ENCODE assay signal across 25 mouse cellular contexts in genomic region chr16:85422889-85423288, GRCm38 (mm10).
DNase-seq lines count a peak whose midpoint lies in the region; ATAC-seq and TF ChIP-seq lines count a peak whose summit lies in the region.
"Had no signal": no experiment of that assay in that cellular context is flagged by ENCODE, and none has a peak within 500 bp of the region (broad histone marks: within the 10 kb centered on the region; RNA-seq: fewer than 3 reads in every experiment).

No protein-coding gene starts in this region.

- 0 out of 2 replicates have a peak, but pooled peaks have one; percentile 23 for ATAC-seq in liver, postnatal 0 days
- ATAC-seq: forebrain, embryonic 16.5 days; hindbrain, postnatal 0 days; inflammation-experienced regulatory T-cells, adult 6 months; intestine, embryonic 16.5 days had no signal

- H3K4me2 ChIP-seq in liver, postnatal 0 days (ENCODE audit: low read depth, low read length): no peak overlapping the region
- peak overlapping the region; percentile 40 for H3K4me2 ChIP-seq in myocyte (ENCODE audit: low read depth)
- H3K4me2 ChIP-seq: forebrain, embryonic 12.5 days; heart, embryonic 13.5 days; hindbrain, embryonic 14.5 days had no signal

- H3K4me1 ChIP-seq in liver, postnatal 0 days (ENCODE audit: insufficient read depth): no peaks in the 10 kb centered on the region
- peaks cover 4% of the 10 kb centered on the region for H3K4me1 ChIP-seq in embryonic fibroblast, embryonic 13.5 days (ENCODE audit: control insufficient read depth, insufficient read depth, low read length)
- H3K4me1 ChIP-seq: forebrain, embryonic 12.5 days; heart, embryonic 13.5 days had no signal

- H3K9ac ChIP-seq in liver, postnatal 0 days (replicated peaks): no peak overlapping the region
- H3K9ac ChIP-seq: forebrain, embryonic 12.5 days; heart, embryonic 13.5 days; hindbrain, embryonic 14.5 days had no signal

- no peaks in the 10 kb centered on the region for H3K79me2 ChIP-seq in myocyte (ENCODE audit: control insufficient read depth, insufficient read depth)

- 78% methylated on average over 2 of the region's 2 CpGs for WGBS in liver, postnatal 0 days (ENCODE audit: insufficient replicate concordance)

- no peak for TF ChIP-seq CTCF in liver, postnatal 0 days (IDR thresholded peaks at IDR 0.05; ENCODE audit: low read depth)
- no peak for TF ChIP-seq CTCF in embryonic fibroblast, embryonic 13.5 days (IDR thresholded peaks at IDR 0.05; ENCODE audit: borderline replicate concordance, insufficient read depth, low read length)

- no peaks in the 10 kb centered on the region for H3K9me3 ChIP-seq in liver, postnatal 0 days (ENCODE audit: low read length)
- H3K9me3 ChIP-seq: forebrain, embryonic 12.5 days; heart, embryonic 13.5 days had no signal

- H3K27me3 ChIP-seq in liver, postnatal 0 days (ENCODE audit: insufficient read depth, low read length): no peaks in the 10 kb centered on the region
- H3K27me3 ChIP-seq in myocyte (ENCODE audit: control insufficient read depth, insufficient read depth, insufficient read length): no peaks in the 10 kb centered on the region
- H3K27me3 ChIP-seq: forebrain, embryonic 12.5 days; heart, embryonic 13.5 days had no signal

- no peak overlapping the region for H3K27ac ChIP-seq in liver, postnatal 0 days (ENCODE audit: low read depth)
- peak overlapping the region; percentile 66 for H3K27ac ChIP-seq in embryonic fibroblast, embryonic 13.5 days (ENCODE audit: insufficient read depth, low read length)
- H3K27ac ChIP-seq: forebrain, embryonic 12.5 days; heart, embryonic 13.5 days; hindbrain, embryonic 14.5 days; hindbrain, postnatal 0 days had no signal

- no peak for DNase-seq in liver, postnatal 0 days
- no peak for DNase-seq in liver
- DNase-seq in NIH3T3 (ENCODE audit: low read depth): peak; percentile 12
- no peak for DNase-seq in spleen, postnatal 10 days (ENCODE audit: low spot score in 2 of 2)
- no peak for DNase-seq in kidney, postnatal 25 days
- DNase-seq in left cerebral cortex, postnatal 36 days (ENCODE audit: low spot score in 2 of 2): no peak
- DNase-seq: adrenal gland, adult 8-10 months; cerebellum, adult 11-12 months; cerebellum, adult 8-10 months; cerebellum, postnatal 10 days; gastrocnemius, postnatal 10 days; gastrocnemius, postnatal 36 days; heart, adult 11 months; heart, postnatal 14 days; heart, postnatal 4 days had no signal

- no peak overlapping the region for H3ac ChIP-seq in myocyte (ENCODE audit: control insufficient read depth, insufficient read length)

- no peak for TF ChIP-seq EP300 in liver, postnatal 0 days (IDR thresholded peaks at IDR 0.05; ENCODE audit: low read depth)

- no peak for TF ChIP-seq POLR2A in embryonic fibroblast, embryonic 13.5 days (IDR thresholded peaks at IDR 0.05; ENCODE audit: low read depth, low read length)
- TF ChIP-seq POLR2A in myocyte (IDR thresholded peaks at IDR 0.05; ENCODE audit: insufficient read length, low read depth): no peak

- intact Hi-C loops in left cerebral cortex, postnatal 36 days (cut with DNase I): no loop called here

- H3K36me3 ChIP-seq in liver, postnatal 0 days (replicated peaks; ENCODE audit: insufficient read depth, low read length): no peaks in the 10 kb centered on the region
- H3K36me3 ChIP-seq in myocyte (ENCODE audit: control insufficient read depth, insufficient read depth): no peaks in the 10 kb centered on the region
- H3K36me3 ChIP-seq: forebrain, embryonic 12.5 days; G1E; heart, embryonic 13.5 days had no signal

- H3K4me3 ChIP-seq in liver, postnatal 0 days (ENCODE audit: low read depth, low read length): no peak overlapping the region
- no peak overlapping the region for H3K4me3 ChIP-seq in embryonic fibroblast, embryonic 13.5 days (ENCODE audit: insufficient read depth, low read length)
- H3K4me3 ChIP-seq in myocyte: no peak overlapping the region
- H3K4me3 ChIP-seq: forebrain, embryonic 12.5 days; heart, embryonic 13.5 days had no signal

TF ChIP-seq in myocyte, 11 proteins besides CTCF, POLR2A, EP300 and RAD21:
- TF ChIP-seq TCF3 (IDR thresholded peaks at IDR 0.05; ENCODE audit: insufficient read length, low read depth): no peak
- no peak for TF ChIP-seq MYOG (IDR thresholded peaks at IDR 0.05; ENCODE audit: control insufficient read depth in 1 of 3, insufficient read depth in 1 of 3, insufficient read length in 2 of 3, low read depth in 2 of 3)
- no peak for TF ChIP-seq TCF12 (IDR thresholded peaks at IDR 0.05; ENCODE audit: insufficient read depth, poor library complexity, severe bottlenecking)
- TF ChIP-seq POLR2AphosphoS2 (IDR thresholded peaks at IDR 0.05; ENCODE audit: insufficient read length, low read depth): no peak
- peak; percentile 67; the same call in 1 of the 2 replicates for TF ChIP-seq CEBPB (IDR thresholded peaks at IDR 0.05; ENCODE audit: insufficient read depth, poor library complexity, severe bottlenecking)
